Mouse (Mus musculus) stomach, postnatal 0 days (tissue): ENCODE results near the gene Tmem107.

Experiments used
- CTCF ChIP-seq: IDR thresholded peaks from 2 replicates; pipeline ENCODE4 v1.5.1; 2016; ENCODE audit warnings: antibody characterized with exemption, low read depth, mild to moderate bottlenecking, moderate library complexity
- EP300 ChIP-seq: optimal IDR thresholded peaks from 2 replicates; pipeline ENCODE3; 2016; ENCODE audit warnings: antibody characterized with exemption

DNA sequence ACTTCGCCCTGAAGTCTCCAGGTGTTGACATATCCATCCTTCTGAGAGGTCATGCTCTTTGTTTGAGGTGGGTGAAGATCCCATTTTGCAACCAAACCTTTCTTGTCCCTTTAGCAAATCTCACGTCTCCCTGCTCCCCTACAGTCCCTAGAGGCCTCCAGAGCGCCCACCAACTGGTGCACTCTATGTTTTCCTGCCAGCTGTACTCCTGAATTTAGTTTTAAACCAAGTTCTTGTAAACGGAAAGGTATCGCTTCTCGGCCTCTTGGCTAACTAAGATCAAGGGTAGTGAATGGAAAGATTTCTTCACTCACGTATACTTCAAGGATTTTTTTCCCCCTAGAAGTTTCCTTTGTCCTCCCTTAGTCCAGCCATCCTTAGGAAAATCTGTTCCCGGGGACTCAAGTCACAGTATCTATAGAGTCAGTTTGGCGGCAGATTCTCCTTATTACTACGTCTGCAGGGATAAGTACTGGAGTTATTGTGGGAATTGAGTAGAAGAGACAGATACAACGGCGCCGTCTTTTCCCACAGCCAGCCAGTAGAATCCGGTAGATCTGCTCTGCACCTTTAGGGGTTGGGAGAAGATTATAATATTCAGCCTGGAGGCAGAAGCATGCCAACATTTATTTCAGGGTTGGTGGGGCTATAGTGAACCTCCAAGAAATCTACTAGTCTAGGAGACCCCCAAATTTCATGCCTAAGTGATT lies 49.0 kb downstream of the Tmem107 start:
- TF ChIP-seq CTCF (no peak), EP300 (no peak)
